Mouse (Mus musculus): ENCODE measurements at regions not wholly inside any gene's neighbourhood (a gene's known extent, or its start where the extent isn't known, plus 50 kb on each side); places are given as distances from the start of the nearest gene placed in this dataset.

DNA sequence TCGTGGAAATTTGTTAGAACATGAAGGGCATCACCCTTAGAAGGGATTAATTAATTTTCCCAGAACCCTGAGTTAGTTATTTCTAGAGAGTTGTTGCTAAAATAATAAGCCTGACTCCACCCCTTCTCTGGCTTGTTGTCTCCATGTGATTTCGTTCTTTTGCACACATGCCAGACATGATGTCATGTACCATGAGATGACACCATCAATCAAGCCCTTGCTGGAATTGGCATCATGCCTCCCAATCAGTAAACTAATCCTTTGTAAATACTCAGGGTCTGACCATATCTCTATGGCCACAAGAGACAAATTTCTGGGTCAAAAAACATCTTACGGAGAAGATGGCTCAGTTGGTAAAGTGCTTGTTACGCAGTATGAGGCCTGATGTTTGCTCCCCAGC lies 93.2 kb upstream of the 1700056E22Rik start:
- TF ChIP-seq MAX (IDR thresholded peaks at IDR 0.05): no peak
- TF ChIP-seq USF1 (IDR thresholded peaks at IDR 0.05; ENCODE audit: low read depth): no peak
- no peak for TF ChIP-seq MYOG (IDR thresholded peaks at IDR 0.05; ENCODE audit: control insufficient read depth, extremely low read depth, insufficient read length)
- no peak for TF ChIP-seq CTCF (IDR thresholded peaks at IDR 0.05; ENCODE audit: control insufficient read depth, insufficient read depth, insufficient read length)
- no peak for TF ChIP-seq FOSL1 (IDR thresholded peaks at IDR 0.05; ENCODE audit: insufficient read depth, low read length, poor library complexity, severe bottlenecking)
- H3K36me3 ChIP-seq (ENCODE audit: control insufficient read depth, insufficient read depth): no peaks in the 10 kb centered on the region
- no peak overlapping the region for H3ac ChIP-seq (ENCODE audit: control insufficient read depth, insufficient read length, low read depth)
- no peaks in the 10 kb centered on the region for H3K79me2 ChIP-seq (ENCODE audit: control insufficient read depth, insufficient read depth)
- H3K79me3 ChIP-seq (ENCODE audit: low read depth): no peaks in the 10 kb centered on the region
- H3K27me3 ChIP-seq (ENCODE audit: control insufficient read depth, insufficient read depth, insufficient read length): no peaks in the 10 kb centered on the region
- H3K4me3 ChIP-seq (ENCODE audit: insufficient read depth, poor library complexity, severe bottlenecking): no peak overlapping the region

DNA sequence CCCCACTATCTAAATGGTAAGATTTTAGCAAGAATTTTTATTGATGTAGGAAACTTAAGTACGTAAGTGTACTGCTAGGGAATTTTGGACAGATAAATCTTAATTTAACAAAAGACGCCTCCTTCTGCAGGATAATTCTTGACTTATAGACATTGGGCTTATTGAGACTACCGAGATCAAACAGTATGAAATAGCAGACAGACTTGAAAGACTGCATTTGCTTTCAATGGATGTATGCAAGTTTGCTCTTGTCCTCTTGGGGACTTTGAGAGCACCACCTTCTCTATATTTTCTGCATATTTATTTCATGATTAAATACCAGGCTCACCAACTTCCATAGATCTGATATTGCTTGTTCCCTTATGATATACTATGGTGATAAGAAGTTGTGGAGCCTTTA lies 92.8 kb upstream of the 1700056E22Rik start:
- TF ChIP-seq CEBPB (IDR thresholded peaks at IDR 0.05; ENCODE audit: low read depth) (no peak), FOSL1 (IDR thresholded peaks at IDR 0.05; ENCODE audit: insufficient read depth, low read length, poor library complexity, severe bottlenecking) (no peak), MYOG (IDR thresholded peaks at IDR 0.05; ENCODE audit: control insufficient read depth, extremely low read depth, insufficient read length) (no peak), MYOD1 (IDR thresholded peaks at IDR 0.05; ENCODE audit: control insufficient read depth, insufficient read length, low read depth) (no peak), USF1 (IDR thresholded peaks at IDR 0.05; ENCODE audit: low read depth) (no peak), CTCF (IDR thresholded peaks at IDR 0.05; ENCODE audit: control insufficient read depth, insufficient read depth, insufficient read length) (no peak), MAX (IDR thresholded peaks at IDR 0.05) (no peak)
- no peak overlapping the region for H3K4me3 ChIP-seq (ENCODE audit: insufficient read depth, poor library complexity, severe bottlenecking)
- no peaks in the 10 kb centered on the region for H3K27me3 ChIP-seq (ENCODE audit: control insufficient read depth, insufficient read depth, insufficient read length)
- H3ac ChIP-seq (ENCODE audit: control insufficient read depth, insufficient read length, low read depth): no peak overlapping the region
- H3K79me2 ChIP-seq (ENCODE audit: control insufficient read depth, insufficient read depth): no peaks in the 10 kb centered on the region
- H3K36me3 ChIP-seq (ENCODE audit: control insufficient read depth, insufficient read depth): no peaks in the 10 kb centered on the region
- no peaks in the 10 kb centered on the region for H3K79me3 ChIP-seq (ENCODE audit: low read depth)

All from C2C12 (cell line).